Mouse (Mus musculus) erythroblast, embryonic 14.5 days (primary cell): ENCODE measurements around the gene Kiss1r.

Source experiments
- GATA1 ChIP-seq: IDR thresholded peaks from 2 replicates; pipeline ENCODE4 v1.6.1; 2012; ENCODE audit warnings: low read length, inconsistent platforms, mixed read lengths
- TAL1 ChIP-seq: IDR thresholded peaks from 3 replicates; pipeline ENCODE4 v1.6.1; 2012; ENCODE audit warnings: low read length, inconsistent platforms, mixed read lengths

DNA sequence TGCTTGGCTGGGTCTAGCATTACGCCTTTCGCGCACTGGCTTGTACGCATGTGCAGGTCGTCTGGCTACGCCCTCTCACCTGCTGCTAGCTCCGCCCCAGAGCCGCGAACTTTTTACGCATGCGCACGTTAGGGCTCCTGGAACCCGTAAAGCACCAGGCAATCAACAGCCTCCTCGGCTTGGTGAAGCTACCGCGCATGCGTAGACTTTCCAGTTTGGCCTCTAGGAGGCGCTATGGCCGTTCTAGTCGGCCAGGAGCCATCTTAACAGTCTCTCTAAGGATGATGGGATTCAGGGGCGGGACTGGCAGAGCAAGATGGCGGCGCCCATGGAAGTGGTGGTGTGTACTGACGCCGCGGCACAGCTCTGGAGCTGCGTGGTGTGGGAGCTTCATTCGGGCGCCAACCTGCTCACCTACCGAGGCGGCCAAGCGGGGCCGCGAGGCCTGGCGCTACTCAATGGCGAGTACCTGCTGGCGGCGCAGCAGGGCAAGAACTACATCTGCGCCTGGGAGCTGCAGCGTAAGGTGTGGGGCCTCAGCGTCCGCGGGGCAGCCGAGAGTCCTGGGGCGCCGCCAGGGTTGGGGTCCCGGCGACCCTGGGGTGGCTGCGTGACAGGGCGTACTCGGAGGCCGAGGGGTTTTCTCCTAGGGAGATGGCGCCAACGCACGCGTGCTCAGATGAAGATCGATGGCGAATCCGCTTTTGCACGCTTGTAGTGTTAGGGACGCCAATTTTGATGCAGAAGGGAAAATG lies 43.3 kb downstream of the Kiss1r start, which contains the start of gene Wdr18:
- TF ChIP-seq TAL1 (no peak), GATA1 (no peak)
